Mouse (Mus musculus) cerebellum, adult 2 months (tissue): ENCODE measurements around the gene Inafm1. TPM values are rescaled to one million over a fixed set of nuclear protein-coding genes. Genes with fewer than 3 reads are reported as not detected.
A peak's percentile ranks its signal among the peaks of the same experiment; 100 is the strongest.

Source experiments
- DNase-seq, 2 experiments: peaks; one replicate each; pipeline ENCODE4 v3.0.0; 2021
- H3K27ac ChIP-seq: fragments of 200-500 bp; 2 replicates; pipeline ENCODE4 v1.5.1; 2012; ENCODE audit warnings: low read length, control low read depth, inconsistent platforms; ENCODE audit not compliant: insufficient read depth
- H3K27me3 ChIP-seq: fragments of 200-500 bp; 2 replicates; pipeline ENCODE4 v1.6.1; 2012; ENCODE audit warnings: inconsistent platforms, mild to moderate bottlenecking, low read length, moderate library complexity; ENCODE audit not compliant: control insufficient read depth, insufficient read depth
- H3K4me1 ChIP-seq: fragments of 200-500 bp; 2 replicates; pipeline ENCODE4 v1.6.1; 2011; ENCODE audit warnings: low read length; ENCODE audit not compliant: control insufficient read depth, insufficient read depth
- H3K4me3 ChIP-seq: fragments of 200-500 bp; replicated peaks from 2 replicates; pipeline ENCODE3; 2011; ENCODE audit warnings: mild to moderate bottlenecking, low read depth, low read length, control low read depth; ENCODE audit not compliant: insufficient read depth
- CTCF ChIP-seq: fragments of 200-500 bp; IDR thresholded peaks from 2 replicates; pipeline ENCODE4 v1.5.1; 2011; ENCODE audit warnings: low read depth, mild to moderate bottlenecking, control low read depth, low read length, moderate library complexity, borderline replicate concordance; ENCODE audit not compliant: insufficient read depth
- POLR2A ChIP-seq: fragments of 200-500 bp; IDR thresholded peaks from 2 replicates; pipeline ENCODE4 v1.6.1; 2011; ENCODE audit warnings: low read length, control low read depth, borderline replicate concordance; ENCODE audit not compliant: insufficient read depth
- WGBS: fragments of 180-500 bp; shearing (Covaris S2); methylation state at CpG from one replicate; pipeline ENCODE4 v1.1.7; 2018; 5-methylcytosine and 5-hydroxymethylcytosine counted together
- polyA plus RNA-seq: library from polyadenylated mRNA; depleted of rRNA; stranded (reverse); fragments of >200 nt; gene quantifications from 2 replicates; pipeline ENCODE4 v1.2.3, GENCODE M21; 2012

Inafm1 gene
- polyA plus RNA-seq, 1 experiment, result 60.1 TPM

GRCm38 (mm10) chr7:16295321-16295900, 22.0 kb upstream of the Inafm1 start:
- Histone ChIP-seq H3K27me3 (no peaks in the 10 kb centered on the region), H3K4me1 (peaks cover 18% of the 10 kb centered on the region), H3K27ac (peak overlapping the region; percentile 93), H3K4me3 (peak overlapping the region; percentile 78)
- DNase-seq, result peak; percentile 87 to 92
- TF ChIP-seq POLR2A (peak; percentile 47; the same call in 1 of the 2 replicates), CTCF (no peak)
- WGBS, result under 1% methylated on average over 41 of the region's 41 CpGs

GRCm38 (mm10) chr7:16294837-16295236, 21.4 kb upstream of the Inafm1 start:
- H3K27me3 ChIP-seq, result no peaks in the 10 kb centered on the region
- peaks cover 18% of the 10 kb centered on the region for H3K4me1 ChIP-seq
- peak; percentile 95 to 97 for DNase-seq
- under 1% methylated on average over 23 of the region's 23 CpGs for WGBS
- H3K27ac ChIP-seq, result peak overlapping the region; percentile 93
- peak; percentile 34; the same call in 1 of the 2 replicates for TF ChIP-seq POLR2A
- TF ChIP-seq CTCF, result peak; percentile 97
- peak overlapping the region; percentile 78 for H3K4me3 ChIP-seq

GRCm38 (mm10) chr7:16294346-16294745, 20.9 kb upstream of the Inafm1 start:
- WGBS, result 22% methylated on average over 4 of the region's 4 CpGs
- no peaks in the 10 kb centered on the region for H3K27me3 ChIP-seq
- H3K4me1 ChIP-seq, result peaks cover 18% of the 10 kb centered on the region
- DNase-seq, result no peak
- no peak overlapping the region for H3K27ac ChIP-seq
- no peak overlapping the region for H3K4me3 ChIP-seq
- no peak for TF ChIP-seq POLR2A
- TF ChIP-seq CTCF, result peak; percentile 36; the same call in 1 of the 2 replicates

GRCm38 (mm10) chr7:16287791-16288190, 14.4 kb upstream of the Inafm1 start:
- DNase-seq, result no peak
- Histone ChIP-seq H3K27me3 (no peaks in the 10 kb centered on the region), H3K4me3 (no peak overlapping the region), H3K27ac (no peak overlapping the region), H3K4me1 (no peaks in the 10 kb centered on the region)
- TF ChIP-seq POLR2A (no peak), CTCF (no peak)
- WGBS, result 55% methylated on average over 1 of the region's 1 CpGs

DNA sequence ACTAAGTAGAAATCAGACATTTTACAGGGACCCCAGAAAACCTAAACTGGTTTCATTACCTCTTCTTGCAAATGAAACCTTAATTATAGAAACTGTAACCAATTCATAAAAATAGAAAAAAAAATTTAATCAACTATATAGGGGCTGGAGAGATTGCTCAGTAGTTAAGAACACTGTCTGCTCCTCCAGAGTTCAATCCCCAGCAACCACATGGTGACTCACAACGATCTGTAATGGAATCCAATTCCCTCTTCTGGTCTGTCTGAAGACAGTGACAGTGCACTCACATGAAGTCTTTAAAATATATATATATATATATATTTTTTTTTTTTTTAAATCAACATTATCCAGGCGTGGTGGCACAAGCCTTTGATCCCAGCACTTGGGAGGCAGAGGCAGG, 13.6 kb upstream of the Inafm1 start:
- WGBS, result 75% methylated on average over 2 of the region's 2 CpGs
- no peaks in the 10 kb centered on the region for H3K27me3 ChIP-seq
- TF ChIP-seq CTCF (no peak), POLR2A (no peak)
- H3K27ac ChIP-seq, result no peak overlapping the region
- peak overlapping the region; percentile 70 for H3K4me3 ChIP-seq
- no peak for DNase-seq
- no peaks in the 10 kb centered on the region for H3K4me1 ChIP-seq

GRCm38 (mm10) chr7:16286026-16286961, 12.9 kb upstream of the Inafm1 start, which contains the start of gene Ccdc9:
Gene Ccdc9, minus strand, starts transcription at chr7:16286795.
- DNase-seq, result peak; percentile 95 to 96
- Histone ChIP-seq H3K27me3 (no peaks in the 10 kb centered on the region), H3K4me3 (peak within 1 kb of the TSS; percentile 70), H3K4me1 (no peaks in the 10 kb centered on the region), H3K27ac (no peak within 1 kb of the TSS)
- WGBS, result 2% methylated on average over 70 of the region's 70 CpGs
- TF ChIP-seq POLR2A (peak; percentile 55; the same call in 1 of the 2 replicates), CTCF (no peak)

DNA sequence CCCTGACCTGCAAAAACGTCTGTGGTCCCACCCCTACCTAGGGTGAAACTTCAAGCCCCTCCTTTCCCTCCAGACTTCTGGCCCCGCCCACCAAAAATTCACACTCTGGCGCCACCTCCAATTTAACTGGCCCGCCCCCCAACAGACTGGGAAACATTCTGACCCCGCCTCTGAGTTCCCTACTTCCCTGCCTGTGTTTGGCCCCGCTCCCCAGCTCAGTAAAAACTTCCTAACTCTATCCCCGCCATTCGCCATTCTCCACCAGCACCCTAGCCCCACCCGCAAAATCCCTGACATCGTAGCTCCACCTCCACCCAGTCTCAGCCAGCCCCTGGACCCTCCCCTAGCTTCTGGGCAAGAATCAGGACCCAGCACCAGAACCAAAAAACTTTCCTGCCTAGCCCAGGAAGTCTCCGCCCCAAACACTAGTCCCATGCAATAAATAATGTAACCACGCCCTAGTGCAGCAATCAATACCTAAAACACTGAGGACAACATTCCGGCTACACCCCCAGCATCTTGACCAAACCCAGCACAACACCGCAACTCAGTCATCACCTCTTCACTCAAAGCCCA, 12.1 kb upstream of the Inafm1 start:
- H3K27me3 ChIP-seq, result no peaks in the 10 kb centered on the region
- no peaks in the 10 kb centered on the region for H3K4me1 ChIP-seq
- peak; percentile 43 to 51 for DNase-seq
- WGBS, result 3% methylated on average over 14 of the region's 14 CpGs
- TF ChIP-seq POLR2A (no peak), CTCF (no peak)
- no peak overlapping the region for H3K27ac ChIP-seq
- peak overlapping the region; percentile 70 for H3K4me3 ChIP-seq
